Mouse (Mus musculus): ENCODE results near the gene Grik3. TPM values are rescaled to one million over a fixed set of nuclear protein-coding genes. Genes with fewer than 3 reads are reported as not detected.

The Grik3 gene
- polyA plus RNA-seq, 1 experiment from 2014 or later = 0.01 TPM

- ATAC-seq (no peak), DNase-seq (no peak)
- no peak overlapping the region for H3K4me2 ChIP-seq (ENCODE audit: low read depth, low read length)
- no peaks in the 10 kb centered on the region for H3K4me1 ChIP-seq (ENCODE audit: insufficient read depth)
- WGBS (ENCODE audit: insufficient replicate concordance) = 15% methylated on average over 4 of the region's 4 CpGs
- 0 out of 2 replicates have a peak, but pooled peaks cover 3% of the 10 kb centered on the region for H3K27me3 ChIP-seq (ENCODE audit: insufficient read depth, low read length)
- no peak overlapping the region for H3K4me3 ChIP-seq (ENCODE audit: low read depth, low read length)
- no peaks in the 10 kb centered on the region for H3K9me3 ChIP-seq (ENCODE audit: low read length)
- no peak for TF ChIP-seq CTCF (IDR thresholded peaks at IDR 0.05; ENCODE audit: low read depth)
- no peak for TF ChIP-seq EP300 (IDR thresholded peaks at IDR 0.05; ENCODE audit: low read depth)
- no peak overlapping the region for H3K9ac ChIP-seq (replicated peaks)
- H3K36me3 ChIP-seq (replicated peaks; ENCODE audit: insufficient read depth, low read length) = no peaks in the 10 kb centered on the region
- no peak overlapping the region for H3K27ac ChIP-seq (ENCODE audit: low read depth)
Observed at GRCm38 (mm10) chr4:125592663-125593062, 102.2 kb downstream of the Grik3 start.

GRCm38 (mm10) chr4:125595011-125595410, 104.5 kb downstream of the Grik3 start:
- no peaks in the 10 kb centered on the region for H3K27me3 ChIP-seq (ENCODE audit: insufficient read depth, low read length)
- DNase-seq (no peak), ATAC-seq (no peak)
- no peak overlapping the region for H3K4me2 ChIP-seq (ENCODE audit: low read depth, low read length)
- WGBS (ENCODE audit: insufficient replicate concordance) = 75% methylated on average over 9 of the region's 9 CpGs
- TF ChIP-seq CTCF (IDR thresholded peaks at IDR 0.05; ENCODE audit: low read depth) (no peak), EP300 (IDR thresholded peaks at IDR 0.05; ENCODE audit: low read depth) (no peak)
- H3K9ac ChIP-seq (replicated peaks) = no peak overlapping the region
- H3K4me1 ChIP-seq (ENCODE audit: insufficient read depth) = no peaks in the 10 kb centered on the region
- no peaks in the 10 kb centered on the region for H3K36me3 ChIP-seq (replicated peaks; ENCODE audit: insufficient read depth, low read length)
- H3K27ac ChIP-seq (ENCODE audit: low read depth) = no peak overlapping the region
- no peak overlapping the region for H3K4me3 ChIP-seq (ENCODE audit: low read depth, low read length)
- H3K9me3 ChIP-seq (ENCODE audit: low read length) = no peaks in the 10 kb centered on the region

GRCm38 (mm10) chr4:125598677-125599076, 108.2 kb downstream of the Grik3 start:
- no peak overlapping the region for H3K9ac ChIP-seq (replicated peaks)
- no peak overlapping the region for H3K4me2 ChIP-seq (ENCODE audit: low read depth, low read length)
- DNase-seq (no peak), ATAC-seq (no peak)
- WGBS (ENCODE audit: insufficient replicate concordance) = 34% methylated on average over 10 of the region's 10 CpGs
- no peaks in the 10 kb centered on the region for H3K4me1 ChIP-seq (ENCODE audit: insufficient read depth)
- H3K27ac ChIP-seq (ENCODE audit: low read depth) = no peak overlapping the region
- no peak overlapping the region for H3K4me3 ChIP-seq (ENCODE audit: low read depth, low read length)
- no peaks in the 10 kb centered on the region for H3K9me3 ChIP-seq (ENCODE audit: low read length)
- no peaks in the 10 kb centered on the region for H3K36me3 ChIP-seq (replicated peaks; ENCODE audit: insufficient read depth, low read length)
- TF ChIP-seq EP300 (IDR thresholded peaks at IDR 0.05; ENCODE audit: low read depth) (no peak), CTCF (IDR thresholded peaks at IDR 0.05; ENCODE audit: low read depth) (no peak)
- no peaks in the 10 kb centered on the region for H3K27me3 ChIP-seq (ENCODE audit: insufficient read depth, low read length)

- no peaks in the 10 kb centered on the region for H3K9me3 ChIP-seq (ENCODE audit: low read length)
- no peak overlapping the region for H3K4me2 ChIP-seq (ENCODE audit: low read depth, low read length)
- ATAC-seq (no peak), DNase-seq (no peak)
- no peak overlapping the region for H3K9ac ChIP-seq (replicated peaks)
- WGBS (ENCODE audit: insufficient replicate concordance) = 55% methylated on average over 3 of the region's 3 CpGs
- no peaks in the 10 kb centered on the region for H3K36me3 ChIP-seq (replicated peaks; ENCODE audit: insufficient read depth, low read length)
- H3K4me3 ChIP-seq (ENCODE audit: low read depth, low read length) = no peak overlapping the region
- H3K4me1 ChIP-seq (ENCODE audit: insufficient read depth) = no peaks in the 10 kb centered on the region
- no peaks in the 10 kb centered on the region for H3K27me3 ChIP-seq (ENCODE audit: insufficient read depth, low read length)
- no peak overlapping the region for H3K27ac ChIP-seq (ENCODE audit: low read depth)
- TF ChIP-seq EP300 (IDR thresholded peaks at IDR 0.05; ENCODE audit: low read depth) (no peak), CTCF (IDR thresholded peaks at IDR 0.05; ENCODE audit: low read depth) (no peak)
Observed at GRCm38 (mm10) chr4:125599510-125600005, 109.1 kb downstream of the Grik3 start.

- DNase-seq = no peak
- TF ChIP-seq EP300 (IDR thresholded peaks at IDR 0.05; ENCODE audit: low read depth) (no peak), CTCF (IDR thresholded peaks at IDR 0.05; ENCODE audit: low read depth) (no peak)
- Histone ChIP-seq H3K4me3 (ENCODE audit: low read depth, low read length) (no peak overlapping the region), H3K4me2 (ENCODE audit: low read depth, low read length) (no peak overlapping the region), H3K4me1 (ENCODE audit: insufficient read depth) (no peaks in the 10 kb centered on the region), H3K9ac (replicated peaks) (no peak overlapping the region), H3K9me3 (ENCODE audit: low read length) (no peaks in the 10 kb centered on the region), H3K36me3 (replicated peaks; ENCODE audit: insufficient read depth, low read length) (no peaks in the 10 kb centered on the region), H3K27me3 (ENCODE audit: insufficient read depth, low read length) (no peaks in the 10 kb centered on the region), H3K27ac (ENCODE audit: low read depth) (no peak overlapping the region)
- WGBS (ENCODE audit: insufficient replicate concordance) = 57% methylated on average over 8 of the region's 8 CpGs
- ATAC-seq = no peak
Observed at GRCm38 (mm10) chr4:125600642-125601041, 110.1 kb downstream of the Grik3 start.

- H3K36me3 ChIP-seq (replicated peaks; ENCODE audit: insufficient read depth, low read length) = no peaks in the 10 kb centered on the region
- H3K9ac ChIP-seq (replicated peaks) = no peak overlapping the region
- no peak overlapping the region for H3K4me2 ChIP-seq (ENCODE audit: low read depth, low read length)
- TF ChIP-seq EP300 (IDR thresholded peaks at IDR 0.05; ENCODE audit: low read depth) = no peak
- TF ChIP-seq CTCF (IDR thresholded peaks at IDR 0.05; ENCODE audit: low read depth) = no peak
- H3K9me3 ChIP-seq (ENCODE audit: low read length) = no peaks in the 10 kb centered on the region
- no peaks in the 10 kb centered on the region for H3K27me3 ChIP-seq (ENCODE audit: insufficient read depth, low read length)
- no peak overlapping the region for H3K27ac ChIP-seq (ENCODE audit: low read depth)
- H3K4me1 ChIP-seq (ENCODE audit: insufficient read depth) = no peaks in the 10 kb centered on the region
- H3K4me3 ChIP-seq (ENCODE audit: low read depth, low read length) = no peak overlapping the region
- whole genome bisulfite sequencing (ENCODE audit: insufficient replicate concordance) = 42% methylated on average over 3 of the region's 3 CpGs
- DNase-seq (no peak), ATAC-seq (no peak)
Observed at GRCm38 (mm10) chr4:125601301-125601700, 110.8 kb downstream of the Grik3 start.

- TF ChIP-seq CTCF (IDR thresholded peaks at IDR 0.05; ENCODE audit: low read depth) (no peak), EP300 (IDR thresholded peaks at IDR 0.05; ENCODE audit: low read depth) (no peak)
- Histone ChIP-seq H3K9me3 (ENCODE audit: low read length) (no peaks in the 10 kb centered on the region), H3K4me3 (ENCODE audit: low read depth, low read length) (no peak overlapping the region), H3K9ac (replicated peaks) (no peak overlapping the region), H3K36me3 (replicated peaks; ENCODE audit: insufficient read depth, low read length) (no peaks in the 10 kb centered on the region), H3K4me2 (ENCODE audit: low read depth, low read length) (no peak overlapping the region), H3K27me3 (ENCODE audit: insufficient read depth, low read length) (no peaks in the 10 kb centered on the region), H3K4me1 (ENCODE audit: insufficient read depth) (no peaks in the 10 kb centered on the region), H3K27ac (ENCODE audit: low read depth) (no peak overlapping the region)
- DNase-seq (no peak), ATAC-seq (no peak)
- 47% methylated on average over 7 of the region's 7 CpGs for WGBS (ENCODE audit: insufficient replicate concordance)
Observed at GRCm38 (mm10) chr4:125604494-125604893, 114.0 kb downstream of the Grik3 start.
